Mouse (Mus musculus) thymus, adult 2 months (tissue): ENCODE measurements around the gene Ppp1r1b.
A peak's percentile ranks its signal among the peaks of the same experiment; 100 is the strongest.

ENCODE experiments used
- CTCF ChIP-seq: fragments of 200-500 bp; IDR thresholded peaks from 2 replicates; pipeline ENCODE4 v1.5.1; 2012; ENCODE audit warnings: mild to moderate bottlenecking, control low read depth, low read length, moderate library complexity, borderline replicate concordance; ENCODE audit not compliant: control insufficient read depth, poor library complexity, insufficient read depth; ENCODE audit errors: extremely low read depth
- POLR2A ChIP-seq: fragments of 200-500 bp; IDR thresholded peaks from 2 replicates; pipeline ENCODE4 v1.6.1; 2012; ENCODE audit warnings: mild to moderate bottlenecking, low read length, control low read depth, moderate library complexity; ENCODE audit not compliant: control insufficient read depth, poor library complexity, insufficient read depth; ENCODE audit errors: extremely low read depth

DNA sequence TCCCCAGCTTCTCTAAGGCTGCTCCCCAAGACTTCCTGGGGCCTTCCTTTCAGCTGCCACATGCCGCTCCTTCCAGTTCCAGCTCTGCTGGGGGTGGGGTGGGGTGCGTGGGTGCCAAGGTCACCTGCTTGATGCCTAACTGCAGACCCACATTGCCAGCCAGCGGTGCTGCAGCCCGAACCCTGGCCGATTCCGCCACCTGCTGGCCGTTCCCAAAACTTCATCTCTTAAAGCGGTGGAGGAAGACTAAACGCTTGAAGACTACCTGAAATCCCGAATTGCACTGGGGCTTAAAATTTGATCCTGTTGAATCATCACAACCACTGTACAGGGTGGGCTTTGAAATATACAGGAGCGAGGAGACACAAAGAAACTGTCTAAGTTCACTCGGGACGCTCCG, 3.0 kb upstream of the Ppp1r1b start:
- TF ChIP-seq CTCF (peak; percentile 92), POLR2A (no peak)
